Mouse (Mus musculus) retina, embryonic 14.5 days (tissue): ENCODE results near the gene Gm21865.
"Not testable (repeated sequence)": the region's sequence is repeated elsewhere in the genome, so short reads cannot be mapped to it uniquely, and the experiment has no call there.

Experiments used
- DNase-seq: peaks from one replicate; pipeline ENCODE4 v3.0.0-alpha.2; 2015; ENCODE audit warnings: low spot score

The Gm21865 gene

DNA sequence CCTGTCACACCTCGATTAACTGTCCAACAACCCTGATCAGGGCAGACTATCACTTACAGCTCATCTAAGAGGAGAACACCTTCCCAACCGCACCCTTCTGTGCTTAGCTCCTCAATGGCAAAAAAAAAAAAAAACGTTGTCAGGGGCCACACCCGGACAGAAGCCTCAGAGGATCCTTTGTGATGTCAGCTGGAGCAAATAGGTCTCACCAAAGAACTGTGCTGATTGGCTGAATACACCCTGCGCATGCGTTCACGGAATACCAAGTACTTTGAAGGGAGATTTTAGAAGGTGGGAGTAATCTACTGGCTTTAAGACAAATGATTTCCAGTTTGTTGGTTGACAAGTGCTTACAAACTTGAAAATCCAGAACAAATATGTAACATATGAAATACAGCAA, at the start of gene Gm21865:
Gm21865 (minus strand) TSS at position 101 of the 400 bp plus-strand sequence.
- not testable (repeated sequence) for DNase-seq
